Mouse (Mus musculus) neural tube, embryonic 14.5 days (tissue): ENCODE measurements around the gene Btbd35f2. TPM values are rescaled to one million over a fixed set of nuclear protein-coding genes. Genes with fewer than 3 reads are reported as not detected.
"Not testable (repeated sequence)": the region's sequence is repeated elsewhere in the genome, so short reads cannot be mapped to it uniquely, and the experiment has no call there.

Experiments used
- ATAC-seq: fragments of 200-750 bp; cut with Nextera tagmentation; 2 replicates; pipeline ENCODE4 v1.8.0; 2017; ENCODE audit warnings: low read depth, mild to moderate bottlenecking, moderate TSS enrichment, moderate library complexity
- H3K27ac ChIP-seq: fragments of 300-500 bp; sonication (generic); 2 replicates; pipeline ENCODE4 v1.5.1; 2014; ENCODE audit warnings: low read depth, mild to moderate bottlenecking, control low read depth, low read length, moderate library complexity, mixed read lengths
- H3K27me3 ChIP-seq: fragments of 300-500 bp; sonication (generic); 2 replicates; pipeline ENCODE4 v1.6.1; 2014; ENCODE audit warnings: low read length; ENCODE audit not compliant: control insufficient read depth, insufficient read depth
- H3K36me3 ChIP-seq: fragments of 300-500 bp; sonication (generic); 2 replicates; pipeline ENCODE4 v1.6.1; 2014; ENCODE audit warnings: low read length, mixed read lengths; ENCODE audit not compliant: control insufficient read depth, insufficient read depth
- H3K4me1 ChIP-seq: fragments of 300-500 bp; sonication (generic); 2 replicates; pipeline ENCODE4 v1.6.1; 2014; ENCODE audit warnings: low read length; ENCODE audit not compliant: control insufficient read depth, insufficient read depth
- H3K4me2 ChIP-seq: fragments of 300-500 bp; sonication (generic); 2 replicates; pipeline ENCODE4 v1.6.1; 2014; ENCODE audit warnings: mild to moderate bottlenecking, low read depth, low read length, control low read depth
- H3K4me3 ChIP-seq: fragments of 300-500 bp; sonication (generic); 2 replicates; pipeline ENCODE4 v1.5.1; 2014; ENCODE audit warnings: low read depth, low read length, control low read depth, mixed read lengths
- H3K9ac ChIP-seq: fragments of 300-500 bp; sonication (generic); replicated peaks from 2 replicates; pipeline ENCODE4 v1.6.1; 2014; ENCODE audit warnings: low read depth, mild to moderate bottlenecking, control low read depth, low read length, mixed read lengths
- H3K9me3 ChIP-seq: fragments of 300-500 bp; sonication (generic); 2 replicates; pipeline ENCODE4 v1.6.1; 2016; ENCODE audit warnings: low read length; ENCODE audit not compliant: control insufficient read depth
- WGBS: fragments of 180-500 bp; shearing (Covaris S2); extraction: QIAGEN DNeasy Blood & Tissue Kit; methylation state at CpG from one replicate; pipeline ENCODE4 v1.1.7; 2014; 5-methylcytosine and 5-hydroxymethylcytosine counted together
- polyA plus RNA-seq: library from polyadenylated mRNA; unstranded; fragments of >200 nt; fragmentation: Nextera tagmentation; extraction: Ambion mirVana; gene quantifications from 2 replicates; pipeline ENCODE4 v1.2.1, GENCODE M21; 2014

Gene Btbd35f2
- not detected in 2 replicates for polyA plus RNA-seq

DNA sequence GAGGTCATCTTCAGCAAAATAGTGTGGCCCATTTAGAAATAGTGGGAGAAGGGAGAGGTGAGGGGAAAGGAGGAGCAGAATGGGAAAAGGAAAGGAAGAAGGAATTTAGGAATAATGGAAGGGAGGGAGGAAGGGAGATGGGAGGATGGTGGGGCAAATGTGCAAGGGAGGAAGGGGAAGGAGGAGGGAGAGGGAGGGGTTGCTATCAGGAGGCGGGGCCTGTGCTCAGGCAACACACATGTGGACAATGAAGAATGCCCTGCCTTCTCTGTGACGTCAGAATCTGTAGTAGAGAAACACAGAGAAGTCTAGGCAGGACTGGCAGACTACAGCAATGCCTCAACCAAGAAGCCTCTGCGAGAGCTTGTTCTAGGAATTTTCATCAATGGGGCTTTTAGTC lies at the start of gene Btbd35f2:
Gene Btbd35f2, plus strand, starts transcription at position 301 of the 400 bp plus-strand sequence.
- H3K4me3 ChIP-seq, H3K4me1 ChIP-seq, ATAC-seq, H3K27ac ChIP-seq, H3K36me3 ChIP-seq, H3K4me2 ChIP-seq, H3K9ac ChIP-seq, H3K9me3 ChIP-seq, H3K27me3 ChIP-seq: not testable (repeated sequence)
- WGBS: no CpG with 5 or more reads among the region's 3 CpGs

Other genes starting within 250 kb of the Btbd35f2 start
- not detected in 2 replicates for gene Btbd35f22, start 230.6 kb upstream of the Btbd35f2 start, polyA plus RNA-seq